Mouse (Mus musculus): ENCODE measurements around the gene Traf7.

Gene Traf7

DNA sequence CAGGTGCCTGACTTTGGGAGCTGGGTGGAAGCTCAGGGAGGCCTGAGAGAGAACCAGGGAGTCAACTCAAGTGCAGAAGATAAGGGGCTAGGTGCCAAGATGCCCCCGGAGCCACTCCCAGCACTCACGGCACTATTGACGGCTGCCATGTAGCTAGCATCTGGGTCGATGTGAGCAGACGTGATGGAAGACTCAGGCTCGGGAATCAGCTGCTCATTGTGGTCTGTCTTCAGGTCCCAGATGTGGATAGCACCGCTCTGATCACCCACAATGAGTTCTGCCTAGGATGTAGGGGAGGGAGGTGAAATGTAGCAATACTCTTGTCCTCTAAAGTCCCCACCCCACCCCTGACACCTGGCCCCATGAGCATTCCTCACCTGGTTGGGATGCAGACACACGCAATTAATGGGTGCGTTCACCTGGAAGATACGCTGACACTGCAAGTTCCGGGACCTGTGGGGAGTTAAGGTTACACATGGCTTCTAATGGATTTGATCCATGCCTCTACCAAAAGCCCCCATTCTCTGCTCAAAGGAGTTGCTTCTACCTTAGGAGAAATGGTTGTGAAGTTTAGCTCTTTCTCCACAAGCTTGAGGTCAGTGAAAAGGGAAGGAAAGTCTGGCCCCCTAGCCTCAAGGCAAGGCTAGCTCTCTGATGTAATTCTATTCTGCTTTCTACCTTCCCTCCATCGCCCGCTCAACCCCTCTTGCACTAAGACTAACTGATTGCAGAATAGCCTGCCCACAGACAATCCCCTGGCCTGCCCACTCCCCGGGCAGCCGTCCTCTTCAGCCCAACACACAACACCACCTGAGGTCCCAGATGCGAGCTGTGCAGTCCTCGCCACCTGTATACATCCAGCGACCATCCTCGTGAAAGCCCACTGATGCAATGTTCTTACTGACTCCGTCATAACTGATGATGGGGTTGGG lies 50.4 kb downstream of the Traf7 start:
- DNase-seq (ENCODE audit: low spot score in 2 of 2): no peak

DNA sequence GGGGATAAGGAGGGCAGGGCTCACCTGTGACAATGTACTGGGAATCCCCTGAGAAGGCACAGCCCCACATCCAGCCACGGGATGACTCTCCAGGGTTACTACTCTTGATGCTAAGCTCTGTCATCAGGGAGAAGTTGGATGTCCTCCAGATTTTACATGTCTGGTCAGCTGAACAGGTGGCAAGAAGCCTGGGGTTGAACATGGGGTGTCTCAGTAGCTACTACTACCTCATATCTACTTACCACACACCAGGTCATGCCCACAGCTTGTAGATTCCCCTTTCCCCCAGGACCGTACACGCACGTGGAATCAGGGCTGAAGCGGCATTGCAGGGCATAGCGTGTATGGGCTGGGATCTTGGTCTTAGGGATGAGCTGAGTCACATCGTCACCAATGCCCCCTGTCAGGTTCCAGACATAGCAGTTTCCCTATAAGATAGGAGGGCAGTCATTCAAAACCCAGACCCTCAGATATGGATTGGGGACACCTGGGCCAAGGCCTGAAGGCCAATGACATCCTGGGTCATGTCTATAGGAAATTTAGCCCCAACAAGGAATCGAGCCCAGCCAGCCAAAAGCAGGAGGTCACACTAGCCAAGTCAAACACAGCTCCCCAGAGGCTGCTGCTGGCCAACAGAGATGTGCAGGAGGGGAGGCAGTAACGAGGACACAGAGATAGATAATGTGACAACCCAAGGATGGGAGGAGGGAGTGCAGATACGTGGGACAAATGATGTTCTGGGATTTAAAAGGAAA lies 51.5 kb downstream of the Traf7 start:
- DNase-seq (ENCODE audit: low spot score in 2 of 2): no peak

DNA sequence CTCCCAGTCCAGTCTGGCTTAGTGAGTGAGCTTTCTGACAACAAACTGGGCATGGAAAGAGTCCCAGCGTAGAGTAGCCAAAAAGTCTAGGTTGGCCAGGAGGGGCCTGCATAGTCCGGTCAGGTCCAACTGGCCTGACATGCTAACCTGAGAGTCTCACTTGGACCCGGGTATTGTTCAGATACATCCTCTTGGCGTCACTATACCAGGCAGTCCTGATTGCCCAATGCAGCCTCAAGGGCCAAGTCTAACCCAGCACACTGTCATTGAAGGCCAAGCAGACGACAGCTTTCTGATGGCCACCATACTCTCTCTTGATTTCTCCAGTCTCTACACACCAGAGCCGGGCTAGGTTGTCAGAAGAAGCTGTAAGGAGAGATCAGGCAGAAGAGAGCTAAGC lies 52.2 kb downstream of the Traf7 start:
- no peak for DNase-seq (ENCODE audit: low spot score in 2 of 2)

DNA sequence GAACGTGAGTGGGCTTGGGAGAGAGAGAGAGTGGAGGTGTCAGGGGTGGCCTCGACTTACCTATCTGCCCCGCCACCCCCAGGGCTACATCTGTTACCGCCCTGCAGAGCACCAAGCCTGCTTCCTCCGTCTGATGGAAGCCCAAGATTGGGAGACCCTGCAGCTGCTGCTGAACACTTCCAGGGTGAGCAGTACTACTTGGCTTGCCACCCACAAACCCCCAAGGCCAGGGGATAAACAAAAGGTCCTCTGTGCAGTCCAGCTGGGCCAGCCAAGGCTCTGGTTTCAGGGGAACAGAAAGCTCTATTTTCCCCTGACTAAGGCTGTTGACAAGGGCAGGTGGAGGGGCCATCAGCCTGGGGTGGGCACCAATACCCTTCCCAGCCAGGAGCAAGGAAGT lies 53.2 kb downstream of the Traf7 start:
- DNase-seq (ENCODE audit: low spot score in 2 of 2): peak in 1 of 2 experiments; percentile 62

DNA sequence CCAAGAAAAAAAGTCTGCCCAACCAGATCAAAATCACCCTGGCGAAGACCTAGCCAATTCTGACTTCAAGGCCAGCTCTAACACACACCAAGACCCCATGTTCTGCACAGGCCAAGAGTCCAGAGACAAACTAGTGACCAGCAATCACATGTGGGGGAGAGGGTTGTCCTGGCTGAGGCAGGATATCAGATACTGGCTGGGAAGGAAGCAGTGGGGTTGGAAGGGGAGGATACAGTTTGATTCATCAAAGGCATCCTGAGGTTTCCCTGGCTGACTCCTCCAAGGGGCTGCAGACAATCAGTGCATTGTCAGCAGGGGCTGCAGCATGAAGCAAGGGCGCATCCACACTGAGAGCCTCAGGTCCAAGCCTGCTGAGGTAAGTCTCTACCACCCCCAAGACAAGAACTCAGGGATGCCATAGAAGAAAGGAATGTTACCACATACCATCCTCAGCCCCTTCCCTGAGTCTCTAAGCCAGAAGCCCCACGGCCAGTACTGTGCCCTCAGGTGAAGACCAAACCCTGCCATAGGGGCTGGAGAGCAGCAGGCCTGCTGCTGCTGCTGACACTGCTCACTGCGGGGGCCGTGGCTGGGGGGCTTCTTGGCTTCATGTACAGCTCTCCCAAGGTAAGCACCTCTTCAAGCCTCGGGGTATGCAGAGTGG lies 54.0 kb downstream of the Traf7 start, which contains the start of gene Bricd5:
TSS of gene Bricd5 (plus strand) at position 273 of the 664 bp plus-strand sequence.
- no peak for DNase-seq (ENCODE audit: low spot score in 2 of 2)

DNA sequence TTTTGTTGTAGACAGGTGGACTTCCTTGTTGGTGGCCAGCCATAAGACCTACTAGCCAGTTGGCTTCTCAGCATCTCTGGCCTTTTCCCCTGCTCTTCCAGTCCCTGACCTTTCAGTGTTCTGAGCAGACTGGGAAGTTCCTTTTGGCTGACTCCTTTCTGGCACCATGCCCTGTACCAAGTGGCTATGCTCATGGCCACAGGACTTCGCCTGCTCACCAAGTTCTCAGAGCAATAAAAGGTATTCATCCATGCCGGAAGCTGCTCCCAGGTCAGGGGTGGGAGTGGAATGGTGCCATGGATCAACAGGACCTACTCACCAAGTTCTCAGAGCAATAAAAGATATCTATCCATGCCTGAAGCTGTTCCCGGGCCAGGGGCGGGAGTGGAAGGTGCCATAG lies 55.2 kb downstream of the Traf7 start:
- DNase-seq (ENCODE audit: low spot score in 2 of 2): no peak

DNA sequence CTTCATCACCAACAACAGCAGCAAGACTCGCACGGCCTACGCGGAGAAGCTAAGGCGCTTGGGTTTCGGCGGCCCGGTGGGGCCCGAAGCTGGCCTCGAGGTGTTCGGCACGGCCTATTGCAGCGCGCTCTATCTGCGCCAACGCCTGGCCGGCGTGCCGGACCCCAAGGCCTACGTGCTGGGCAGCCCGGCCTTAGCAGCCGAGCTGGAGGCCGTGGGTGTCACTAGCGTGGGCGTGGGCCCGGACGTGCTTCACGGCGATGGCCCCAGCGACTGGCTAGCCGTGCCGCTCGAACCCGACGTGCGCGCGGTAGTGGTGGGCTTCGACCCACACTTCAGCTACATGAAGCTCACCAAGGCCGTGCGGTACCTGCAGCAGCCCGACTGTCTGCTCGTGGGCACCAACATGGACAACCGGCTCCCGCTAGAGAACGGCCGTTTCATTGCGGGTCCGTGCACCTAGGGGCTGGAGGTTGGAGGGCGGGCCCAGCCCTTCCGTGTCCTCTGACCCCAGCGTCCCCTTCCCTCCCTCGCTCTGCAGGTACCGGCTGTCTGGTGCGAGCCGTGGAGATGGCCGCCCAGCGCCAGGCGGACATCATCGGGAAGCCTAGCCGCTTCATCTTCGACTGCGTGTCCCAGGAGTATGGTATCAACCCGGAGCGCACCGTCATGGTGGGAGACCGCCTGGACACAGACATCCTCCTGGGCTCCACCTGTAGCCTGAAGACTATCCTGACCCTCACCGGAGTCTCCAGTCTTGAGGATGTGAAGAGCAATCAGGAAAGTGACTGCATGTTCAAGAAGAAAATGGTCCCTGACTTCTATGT lies 56.8 kb downstream of the Traf7 start:
- DNase-seq (ENCODE audit: low spot score in 2 of 2): no peak

DNA sequence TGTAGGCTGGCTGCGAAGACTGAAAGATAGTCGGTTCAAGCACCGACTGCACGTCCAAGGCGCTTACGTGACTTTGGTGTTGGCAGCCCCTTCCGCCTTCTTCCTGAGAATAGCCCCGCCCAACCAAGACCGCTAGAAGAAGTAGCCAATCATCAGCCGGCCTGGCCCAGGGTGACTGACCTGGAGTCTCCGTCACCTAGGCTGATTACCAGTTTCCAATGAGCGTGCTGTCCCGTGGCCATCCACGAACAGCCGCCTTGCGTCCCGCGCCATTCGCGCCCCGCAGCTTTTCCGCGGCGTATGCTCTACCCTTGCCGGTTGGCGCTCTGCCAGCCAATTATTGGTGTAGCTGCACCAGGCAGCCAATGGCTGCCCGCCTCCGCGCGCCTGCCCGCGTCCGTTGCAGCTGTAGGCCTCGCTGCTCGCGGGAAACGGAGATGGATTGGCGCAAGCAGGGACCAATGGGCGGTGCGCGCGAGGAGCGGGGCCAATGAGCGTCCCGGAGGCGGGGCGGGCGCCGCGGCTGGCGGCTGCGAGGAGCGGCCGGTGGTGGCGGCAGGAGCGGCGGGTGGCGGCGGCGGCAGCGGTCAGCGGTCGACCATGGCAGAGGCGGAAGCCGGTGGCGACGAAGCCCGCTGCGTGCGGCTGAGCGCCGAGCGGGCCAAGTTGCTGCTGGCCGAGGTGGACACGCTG lies 57.7 kb downstream of the Traf7 start, which contains the start of the genes E4f1 and Pgp:
TSS of gene E4f1 (minus strand) at position 404 of the 693 bp plus-strand sequence.
TSS of gene Pgp (plus strand) at position 483 of the 693 bp plus-strand sequence.
- peak; percentile 97 to 99 for DNase-seq (ENCODE audit: low spot score in 2 of 2)

DNA sequence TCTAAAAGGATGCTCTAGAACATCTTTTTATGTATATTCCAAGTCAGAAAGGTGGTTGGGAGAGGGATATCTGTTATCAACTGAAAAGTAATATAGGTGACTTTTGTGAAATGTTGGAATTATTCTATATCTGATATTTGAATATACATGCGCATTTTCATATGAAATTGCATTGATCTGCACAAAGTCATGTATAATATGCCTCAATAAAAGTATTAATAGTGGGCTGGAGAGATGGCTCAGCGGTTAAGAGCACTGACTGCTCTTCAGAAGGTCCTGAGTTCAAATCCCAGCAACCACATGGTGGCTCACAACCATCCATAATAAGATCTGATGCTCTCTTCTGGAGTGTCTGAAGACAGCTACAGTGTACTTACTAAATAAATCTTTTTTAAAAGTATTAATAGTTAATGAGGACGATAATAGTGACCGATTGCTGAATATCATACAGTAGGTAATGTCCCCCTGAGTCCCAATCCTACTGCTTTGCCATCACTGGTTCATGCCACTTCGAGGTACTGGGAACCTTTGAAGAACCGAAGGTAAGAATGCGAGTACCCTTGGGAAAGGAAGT lies 58.3 kb downstream of the Traf7 start:
- DNase-seq (ENCODE audit: low spot score in 2 of 2): no peak

DNA sequence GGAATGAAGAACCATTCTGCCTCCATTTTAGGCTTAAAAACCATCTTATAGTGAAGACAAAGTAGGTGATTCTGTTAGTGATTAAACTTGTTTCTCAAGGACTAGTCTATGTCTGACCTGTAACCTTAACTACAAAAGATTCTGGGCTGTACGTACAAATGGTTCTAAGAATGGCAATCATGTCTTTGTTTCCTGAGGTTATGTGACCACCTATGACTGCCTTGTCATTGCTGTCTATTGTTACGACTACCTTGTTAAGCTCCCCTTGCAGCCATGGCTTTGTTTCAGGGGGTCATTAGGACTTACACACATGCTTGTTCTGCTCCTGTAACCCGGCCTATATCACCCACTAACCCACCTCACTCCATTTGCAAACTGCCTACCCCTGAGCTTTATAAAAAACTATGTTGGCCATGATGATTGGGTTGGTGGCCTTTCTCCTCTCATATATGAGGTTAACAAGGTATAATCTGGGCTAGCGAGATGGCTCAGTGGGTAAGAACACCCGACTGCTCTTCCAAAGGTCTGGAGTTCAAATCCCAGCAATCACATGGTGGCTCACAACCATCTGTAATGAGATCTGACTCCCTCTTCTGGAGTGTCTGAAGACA lies 59.0 kb downstream of the Traf7 start:
- no peak for DNase-seq (ENCODE audit: low spot score in 2 of 2)

DNA sequence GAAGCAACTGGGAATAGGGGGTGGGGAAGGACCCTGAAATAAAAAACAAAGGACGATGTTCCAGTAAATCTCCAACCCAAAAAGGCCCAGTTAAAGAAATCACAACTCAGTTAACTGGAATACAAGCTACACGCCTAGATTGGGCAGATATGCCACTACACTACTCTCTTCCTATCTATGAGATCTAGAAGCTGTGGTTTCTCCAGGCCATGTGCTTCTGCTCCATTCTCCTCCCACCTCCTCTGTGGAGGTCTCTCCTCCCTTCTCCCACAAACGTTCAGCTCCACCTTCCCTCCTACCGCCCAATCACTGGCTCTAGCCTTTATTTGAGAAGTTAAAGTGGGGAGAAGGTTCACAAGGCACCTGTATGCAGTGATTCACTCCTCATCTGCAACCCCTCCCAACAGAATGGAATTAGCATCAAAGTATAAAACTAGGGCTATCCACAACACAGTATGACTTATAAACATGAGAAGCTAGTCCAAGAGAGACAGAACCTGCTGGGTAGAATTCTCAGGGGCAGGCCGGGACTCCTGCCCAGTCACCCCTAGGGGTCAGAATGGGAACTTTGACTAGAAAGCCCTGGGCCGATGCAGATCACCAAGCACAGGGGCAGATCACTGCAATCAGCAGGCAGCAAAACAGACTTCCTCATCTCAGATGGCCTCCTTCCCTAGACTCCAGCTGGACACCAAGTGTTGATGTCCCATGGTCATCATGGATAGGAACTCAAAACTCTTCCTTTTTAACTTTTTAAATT lies 64.2 kb downstream of the Traf7 start:
- DNase-seq (ENCODE audit: low spot score in 2 of 2): no peak

DNA sequence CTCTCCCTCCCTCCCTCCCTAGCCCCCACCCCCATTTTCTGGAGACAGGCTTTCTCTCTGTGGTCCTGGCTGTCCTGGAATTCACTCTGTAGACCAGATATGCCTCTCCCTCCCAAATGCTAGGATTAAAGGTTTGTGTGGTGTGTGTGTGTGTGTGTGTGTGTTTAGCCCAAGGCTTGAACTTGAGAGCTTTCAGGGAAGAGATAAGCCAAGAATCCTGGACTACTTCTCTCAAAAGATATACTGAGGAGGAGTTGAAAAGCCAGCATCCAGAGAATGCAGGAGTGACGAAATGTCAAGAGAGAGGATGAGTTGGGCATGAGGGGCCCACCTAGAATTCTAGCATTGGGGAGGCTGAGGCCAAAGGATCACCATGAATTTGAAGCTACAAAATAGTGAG lies 64.8 kb downstream of the Traf7 start:
- DNase-seq (ENCODE audit: low spot score in 2 of 2): no peak

DNA sequence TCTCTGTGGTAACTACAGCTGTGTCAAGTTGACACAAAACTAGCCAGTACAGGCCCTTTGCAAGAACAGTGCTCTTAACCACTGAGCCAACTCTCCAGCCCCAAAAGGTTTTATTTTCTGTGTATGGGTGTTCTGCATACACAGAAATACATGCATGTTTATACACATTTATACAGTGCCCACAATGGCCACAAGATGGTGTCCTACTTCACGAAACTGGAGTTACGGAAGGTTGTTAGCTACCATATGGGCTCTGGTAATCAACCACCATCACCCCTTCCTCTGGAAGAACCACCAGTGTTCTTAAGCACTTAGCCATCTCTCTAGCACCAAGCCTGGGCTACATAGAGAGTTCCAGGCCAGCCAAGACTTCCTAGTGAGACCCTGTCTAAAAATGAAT lies 66.2 kb downstream of the Traf7 start:
- DNase-seq (ENCODE audit: low spot score in 2 of 2): no peak
